Mouse (Mus musculus) kidney, adult 2 months (tissue): ENCODE data around the gene Akap2.

Experiments
- CTCF ChIP-seq: fragments of 200-500 bp; conservative IDR thresholded peaks from 2 replicates; pipeline ENCODE4 v1.5.1; 2011; ENCODE audit warnings: low read depth, mild to moderate bottlenecking, control low read depth, low read length, moderate library complexity, mixed read lengths; ENCODE audit not compliant: insufficient read depth, insufficient read length
- POLR2A ChIP-seq: fragments of 200-500 bp; IDR thresholded peaks from one replicate; pipeline ENCODE4 v1.6.1; 2011; ENCODE audit warnings: low read depth, low read length, control low read depth

DNA sequence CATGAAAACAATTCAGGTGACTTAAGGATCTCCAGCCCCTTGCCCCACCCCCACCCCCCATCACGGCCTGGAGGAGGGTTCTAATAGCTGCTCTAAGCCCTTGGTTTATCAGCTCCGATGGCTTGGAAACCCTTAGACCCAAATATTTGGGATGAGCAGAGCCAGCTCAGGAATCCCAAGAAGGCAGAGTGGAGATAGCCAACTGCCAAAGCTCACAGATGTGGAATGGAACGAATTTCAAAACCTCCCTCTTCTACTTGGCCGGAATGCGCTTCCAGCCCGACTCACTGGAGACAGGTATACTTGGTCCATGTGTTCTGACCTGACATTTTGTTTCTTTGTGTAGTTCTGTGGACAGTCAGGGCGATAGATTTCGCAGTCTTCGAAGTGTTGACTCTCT lies 111.7 kb downstream of the Akap2 start:
- TF ChIP-seq CTCF (no peak), POLR2A (no peak)
